Comparison of ENCODE assay signal across 25 mouse cellular contexts in genomic region chrX:153440018-153440417, GRCm38 (mm10).
"Had no signal": no experiment of that assay in that cellular context is flagged by ENCODE, and none has a peak within 500 bp of the region (broad histone marks: within the 10 kb centered on the region; RNA-seq: fewer than 3 reads in every experiment).

No protein-coding gene starts in this region.

- H3K27me3 ChIP-seq: limb, embryonic 12.5 days; limb, embryonic 13.5 days; limb, embryonic 15.5 days; liver, embryonic 12.5 days; liver, embryonic 13.5 days; liver, embryonic 15.5 days; lung, embryonic 15.5 days; megakaryocyte, embryonic 14.5 days; midbrain, embryonic 12.5 days; midbrain, embryonic 13.5 days; midbrain, embryonic 15.5 days; neural tube, embryonic 12.5 days had no signal

- DNase-seq: left cerebral cortex, postnatal 4 days; liver; liver, embryonic 13.5 days; liver, postnatal 0 days; lung, adult 18-20 months; lung, adult 2 months; lung, embryonic 14.5 days; lung, postnatal 10 days; lung, postnatal 14 days; lung, postnatal 36 days; lung, postnatal 4 days; midbrain, embryonic 14.5 days had no signal

- ATAC-seq: liver, postnatal 0 days; lung, postnatal 0 days; midbrain, embryonic 13.5 days; midbrain, embryonic 15.5 days; midbrain, embryonic 16.5 days had no signal
